Mouse (Mus musculus) lung, postnatal 14 days (tissue): ENCODE results near the gene Reg3a.
"Not testable (repeated sequence)": the region's sequence is repeated elsewhere in the genome, so short reads cannot be mapped to it uniquely, and the experiment has no call there.

Experiments used
- DNase-seq: peaks from one replicate; pipeline ENCODE4 v3.0.0; 2021

The Reg3a gene

DNA sequence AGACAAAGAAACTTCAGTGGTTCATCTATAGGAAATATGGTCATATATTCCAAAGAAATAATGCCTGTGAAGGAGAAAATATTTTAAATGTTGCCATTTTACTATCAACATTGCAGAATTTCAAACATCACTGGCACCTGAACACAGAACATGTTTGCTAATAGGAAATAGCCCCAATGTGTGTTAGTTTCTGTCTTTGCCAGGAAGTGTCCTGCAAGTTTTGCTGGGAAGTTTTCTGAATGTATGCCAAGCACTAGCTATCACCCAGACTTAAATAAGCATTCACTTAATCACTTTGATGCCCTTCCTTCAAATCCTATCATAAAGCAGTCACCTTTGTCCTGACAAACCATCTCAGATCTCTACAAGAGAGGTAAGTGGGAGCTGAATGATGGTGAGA is at the start of gene Reg3a:
Gene Reg3a (plus strand): TSS at position 301 of the 400 bp plus-strand sequence.
- no peak for DNase-seq

DNA sequence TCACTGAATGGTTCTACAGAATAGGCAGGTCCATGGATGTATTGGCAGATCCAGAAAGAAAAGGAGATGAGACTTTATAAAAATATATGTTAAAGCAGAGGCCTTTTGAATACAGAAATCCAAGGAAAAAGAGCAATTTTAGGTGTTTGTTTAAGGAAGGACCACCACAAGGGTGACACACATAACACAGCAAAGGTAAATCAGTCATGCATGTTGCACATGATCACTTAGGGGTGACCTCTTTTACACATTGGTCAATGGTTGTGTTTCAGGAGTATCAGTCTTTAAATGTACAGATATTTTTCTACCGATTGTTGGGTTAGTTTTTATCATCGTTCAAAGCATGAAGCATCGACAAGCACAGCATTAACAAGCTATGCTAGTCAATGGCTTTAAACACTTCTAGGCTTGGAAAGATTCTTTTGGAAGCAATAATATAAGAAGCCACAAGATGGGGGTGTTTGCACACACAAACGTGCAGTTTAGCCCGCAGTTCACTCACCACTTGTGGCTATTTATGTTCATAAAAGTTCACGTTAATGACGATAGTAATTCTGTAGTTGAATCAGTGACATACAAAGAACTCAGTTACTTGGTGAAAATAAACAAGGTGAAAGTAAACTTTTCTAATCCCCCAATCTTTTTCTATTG is 48.5 kb upstream of the Reg3a start:
- no peak for DNase-seq

DNA sequence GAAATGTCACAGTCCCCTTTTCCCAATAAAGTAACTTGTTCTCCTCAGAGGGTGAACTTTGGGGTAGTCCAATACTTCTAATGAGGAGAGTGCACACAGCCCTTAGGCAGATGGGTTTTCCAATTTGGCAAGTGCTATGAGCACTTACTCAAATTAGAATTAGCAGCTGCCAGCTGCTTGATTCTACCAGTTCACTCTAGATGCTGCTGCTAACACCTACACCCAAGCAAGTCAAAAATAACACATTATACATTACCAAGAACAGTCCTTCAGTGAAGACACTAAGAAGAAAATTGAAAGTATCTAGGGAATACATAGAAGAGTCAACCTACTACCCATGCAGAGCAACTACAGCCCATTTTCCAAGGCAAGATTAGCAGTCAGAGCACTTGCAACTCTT is 40.2 kb upstream of the Reg3a start:
- DNase-seq, result no peak

DNA sequence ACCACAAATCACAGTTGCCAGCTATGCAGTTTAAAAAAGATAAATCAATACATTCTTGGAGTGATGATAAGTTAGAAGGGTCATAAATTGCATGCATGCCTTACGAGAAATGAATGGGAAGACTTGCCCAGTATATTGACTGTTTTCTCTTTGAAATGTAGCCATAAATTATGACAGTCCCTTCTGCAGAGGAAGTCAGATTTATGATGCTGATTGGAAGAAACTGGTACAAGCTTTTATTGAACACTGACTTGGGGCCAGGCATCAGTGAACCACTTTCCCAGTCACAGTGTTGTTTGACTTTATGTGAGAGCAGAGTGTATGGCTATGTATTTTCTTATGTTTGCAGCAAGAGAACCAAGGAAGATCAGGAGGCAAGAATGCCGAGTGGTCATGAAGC is 38.8 kb upstream of the Reg3a start:
- no peak for DNase-seq

DNA sequence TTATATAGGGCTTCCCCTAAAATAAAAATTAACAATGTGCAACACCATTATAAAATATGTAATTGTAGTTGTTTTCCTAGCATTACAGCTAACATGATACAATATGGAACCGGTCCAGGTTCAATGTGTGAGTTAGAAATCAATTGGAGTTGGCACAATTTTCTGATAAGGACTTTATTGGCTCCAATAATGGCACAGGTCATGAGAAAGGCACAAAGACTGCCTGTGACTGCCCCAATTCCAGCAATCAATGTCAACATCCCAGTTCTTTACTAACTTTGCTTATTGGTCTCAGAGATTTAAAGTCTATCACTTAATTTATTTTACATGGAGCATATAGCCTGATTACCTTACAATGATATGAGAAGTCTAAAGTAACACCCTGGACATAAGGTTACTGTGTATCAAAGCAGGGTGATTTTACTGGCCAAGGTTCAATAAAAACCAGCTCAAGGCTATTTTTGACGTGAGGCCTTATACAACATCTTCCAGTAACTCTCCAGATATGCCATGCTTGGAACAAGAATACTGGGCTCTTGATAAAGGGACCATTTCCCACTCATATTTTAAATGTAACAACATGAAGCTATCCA is 18.4 kb upstream of the Reg3a start:
- no peak for DNase-seq

DNA sequence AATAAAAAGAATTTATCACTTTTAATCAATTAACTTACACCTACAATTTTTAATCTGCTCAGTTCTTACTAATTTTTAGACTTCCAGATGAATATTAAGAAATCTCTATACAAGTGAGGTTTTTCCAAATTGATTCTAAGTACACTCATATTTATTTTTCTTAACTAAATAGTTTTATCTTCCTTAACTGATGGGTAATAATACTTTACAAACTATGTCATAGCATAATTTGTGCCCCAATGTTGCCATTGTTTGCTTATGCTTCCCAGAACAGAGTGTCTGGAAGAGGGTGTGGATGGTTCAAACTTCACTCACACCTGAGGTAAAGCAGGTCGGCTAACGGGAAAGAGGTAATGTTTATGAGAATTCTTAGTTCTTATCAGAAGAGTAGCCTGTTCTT is 10.2 kb upstream of the Reg3a start, which contains the start of gene Reg3b:
Gene Reg3b (plus strand): TSS at position 301 of the 400 bp plus-strand sequence.
- DNase-seq, result no peak

DNA sequence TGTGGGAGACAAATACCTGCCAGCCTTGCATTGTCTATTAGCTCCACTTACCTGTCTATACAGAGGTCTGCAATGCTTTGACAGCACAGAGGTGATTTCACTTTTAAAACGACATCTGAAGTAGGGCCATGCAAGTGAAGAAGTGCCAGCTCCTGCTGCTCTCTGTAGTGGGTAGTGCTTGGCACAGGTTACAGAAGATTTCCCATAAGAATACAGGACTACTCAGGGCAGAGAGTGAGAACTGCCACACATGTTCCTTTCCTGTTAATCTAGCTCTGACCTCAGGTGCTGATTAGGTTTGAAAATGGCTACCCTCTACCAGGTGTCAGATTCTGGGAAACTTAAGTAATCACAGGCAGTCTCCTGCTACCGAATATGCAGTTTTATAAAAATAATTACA is 1.7 kb upstream of the Reg3a start, which contains the start of gene Reg3d:
Gene Reg3d (minus strand): TSS at position 101 of the 400 bp plus-strand sequence.
- no peak for DNase-seq

DNA sequence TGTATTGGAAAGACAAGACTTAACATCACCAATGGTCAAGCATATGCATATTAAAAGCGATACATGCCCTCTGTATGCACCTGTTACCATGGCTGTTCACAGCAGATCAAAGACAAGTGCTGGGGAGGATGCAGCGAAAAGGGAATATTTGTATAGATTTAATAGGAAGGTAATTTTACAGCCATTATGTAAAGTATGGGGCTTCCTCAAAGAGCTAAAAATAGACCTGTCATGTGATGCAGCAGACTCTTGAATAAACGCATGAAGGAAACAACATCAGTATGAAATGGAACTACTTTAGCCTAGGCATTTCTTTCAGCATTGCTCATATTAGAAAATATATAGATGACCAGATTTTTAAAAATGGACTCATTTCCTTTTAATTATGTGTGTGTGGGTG is 5.1 kb downstream of the Reg3a start:
- no peak for DNase-seq

DNA sequence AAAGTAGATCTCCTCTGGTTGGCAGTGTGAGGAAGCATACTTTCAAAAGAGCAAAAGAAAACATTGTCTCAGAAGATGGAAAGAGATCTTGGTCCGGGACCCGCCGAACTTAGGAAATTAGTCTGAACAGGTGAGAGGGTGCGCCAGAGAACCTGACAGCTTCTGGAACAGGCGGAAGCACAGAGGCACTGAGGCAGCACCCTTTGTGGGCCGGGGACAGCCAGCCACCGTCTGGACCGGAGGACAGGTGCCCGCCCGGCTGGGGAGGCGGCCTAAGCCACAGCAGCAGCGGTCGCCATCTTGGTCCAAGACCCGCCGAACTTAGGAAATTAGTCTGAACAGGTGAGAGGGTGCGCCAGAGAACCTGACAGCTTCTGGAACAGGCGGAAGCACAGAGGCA is 14.8 kb downstream of the Reg3a start, which contains the start of gene Reg2:
Gene Reg2 (plus strand): TSS at position 301 of the 400 bp plus-strand sequence.
- not testable (repeated sequence) for DNase-seq

DNA sequence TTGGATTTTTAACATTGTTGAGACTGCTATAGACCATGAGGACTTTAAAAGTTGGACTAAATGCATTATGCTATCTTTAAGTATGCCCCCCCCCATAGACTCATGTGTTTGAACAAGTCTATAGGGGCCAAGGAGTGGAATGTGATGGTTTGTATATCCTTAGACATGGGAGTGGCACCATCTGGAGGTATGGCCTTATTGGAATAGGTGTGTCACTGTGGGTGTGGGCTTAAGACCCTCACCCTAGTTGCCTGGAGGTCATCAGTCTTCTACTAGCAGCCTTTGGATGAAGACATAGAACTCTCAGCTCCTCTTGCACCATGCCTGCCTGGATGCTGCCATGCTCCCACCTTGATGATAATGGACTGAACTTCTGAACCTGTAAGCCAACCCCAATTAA is 41.9 kb downstream of the Reg3a start, which contains the start of gene Reg1:
Gene Reg1 (plus strand): TSS at position 301 of the 400 bp plus-strand sequence.
- DNase-seq, result not testable (repeated sequence)

DNA sequence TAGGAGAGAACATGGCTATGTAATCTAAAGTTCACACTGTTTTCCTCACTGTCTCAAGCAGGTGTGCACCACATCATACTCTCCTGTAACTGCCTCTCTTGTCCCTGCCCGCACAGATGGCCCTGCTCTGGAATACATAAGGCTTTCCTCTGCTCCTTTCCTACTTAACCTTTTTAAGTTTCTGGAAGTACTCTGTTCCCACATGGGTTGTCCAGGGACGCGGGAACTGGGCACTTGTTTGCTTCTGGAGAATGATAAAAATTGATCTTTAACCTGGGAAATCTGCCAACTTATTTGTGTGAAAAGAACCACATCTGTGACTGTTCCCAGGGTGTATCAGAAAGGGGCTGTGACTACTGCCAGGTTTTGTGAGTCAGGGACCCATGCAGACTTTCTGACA is 45.0 kb downstream of the Reg3a start:
- DNase-seq, result no peak
